Mouse (Mus musculus) myocyte (in vitro differentiated cells): ENCODE results near the gene Arnt2.

Experiments used
- CEBPB ChIP-seq: IDR thresholded peaks from 2 replicates; pipeline ENCODE4 v1.6.1; 2011; ENCODE audit warnings: mild to moderate bottlenecking, moderate library complexity; ENCODE audit not compliant: poor library complexity, insufficient read depth, severe bottlenecking
- E2F4 ChIP-seq: IDR thresholded peaks from one replicate; pipeline ENCODE4 v1.6.1; 2011; ENCODE audit warnings: mild to moderate bottlenecking, control low read depth, moderate library complexity; ENCODE audit not compliant: insufficient read depth
- MAX ChIP-seq: IDR thresholded peaks from one replicate; pipeline ENCODE4 v1.6.1; 2011; ENCODE audit warnings: low read depth, mild to moderate bottlenecking, control low read depth
- MYOD1 ChIP-seq, 3 experiments: IDR thresholded peaks; one replicate each; pipeline ENCODE4 v1.6.1; 2011; ENCODE audit warnings: control low read depth in 2 of 3, low read depth in 2 of 3, mild to moderate bottlenecking in 2 of 3, moderate library complexity in 1 of 3; ENCODE audit not compliant: insufficient read length in 2 of 3, control insufficient read depth in 1 of 3
- MYOG ChIP-seq, 3 experiments: IDR thresholded peaks; one replicate each; pipeline ENCODE4 v1.6.1; 2011; ENCODE audit warnings: control low read depth in 2 of 3, low read depth in 2 of 3, mild to moderate bottlenecking in 2 of 3; ENCODE audit not compliant: insufficient read length in 2 of 3, control insufficient read depth in 1 of 3, insufficient read depth in 1 of 3
- POLR2A ChIP-seq: IDR thresholded peaks from one replicate; pipeline ENCODE4 v1.6.1; 2011; ENCODE audit warnings: low read depth, mild to moderate bottlenecking, control low read depth, moderate library complexity; ENCODE audit not compliant: insufficient read length
- REST ChIP-seq: IDR thresholded peaks from one replicate; pipeline ENCODE4 v1.6.1; 2011; ENCODE audit warnings: mild to moderate bottlenecking, control low read depth, moderate library complexity; ENCODE audit not compliant: insufficient read depth, insufficient read length
- SRF ChIP-seq: IDR thresholded peaks from one replicate; pipeline ENCODE4 v1.6.1; 2011; ENCODE audit warnings: low read depth; ENCODE audit not compliant: control insufficient read depth, insufficient read length
- TCF12 ChIP-seq: IDR thresholded peaks from one replicate; pipeline ENCODE4 v1.6.1; 2011; ENCODE audit warnings: mild to moderate bottlenecking, control low read depth; ENCODE audit not compliant: poor library complexity, insufficient read depth, severe bottlenecking
- TCF3 ChIP-seq: IDR thresholded peaks from one replicate; pipeline ENCODE4 v1.6.1; 2011; ENCODE audit warnings: low read depth, control low read depth; ENCODE audit not compliant: insufficient read length
- USF1 ChIP-seq: IDR thresholded peaks from one replicate; pipeline ENCODE4 v1.6.1; 2011; ENCODE audit warnings: low read depth, mild to moderate bottlenecking, control low read depth, moderate library complexity

GRCm38 (mm10) chr7:84285790-84286189 is 124.2 kb downstream of the Arnt2 start:
- TF ChIP-seq MYOG (IDR thresholded peaks at IDR 0.05; ENCODE audit: control insufficient read depth in 1 of 3, insufficient read depth in 1 of 3, insufficient read length in 2 of 3, low read depth in 2 of 3) (no peak), TCF12 (no peak), POLR2A (no peak), SRF (no peak), MAX (no peak), MYOD1 (IDR thresholded peaks at IDR 0.05; ENCODE audit: control insufficient read depth in 1 of 3, insufficient read length in 2 of 3, low read depth in 2 of 3) (no peak), REST (no peak), CEBPB (no peak), USF1 (no peak), E2F4 (no peak), TCF3 (no peak)
